Mouse (Mus musculus) 3134 (cell line): Measurements from ENCODE around the gene Hoxa3.

Source experiments
- DNase-seq: peaks from one replicate; pipeline ENCODE4 v3.0.0-alpha.2; 2011; ENCODE audit warnings: low spot score; ENCODE audit not compliant: insufficient read length; ENCODE audit errors: extremely low read depth

The Hoxa3 gene

DNA sequence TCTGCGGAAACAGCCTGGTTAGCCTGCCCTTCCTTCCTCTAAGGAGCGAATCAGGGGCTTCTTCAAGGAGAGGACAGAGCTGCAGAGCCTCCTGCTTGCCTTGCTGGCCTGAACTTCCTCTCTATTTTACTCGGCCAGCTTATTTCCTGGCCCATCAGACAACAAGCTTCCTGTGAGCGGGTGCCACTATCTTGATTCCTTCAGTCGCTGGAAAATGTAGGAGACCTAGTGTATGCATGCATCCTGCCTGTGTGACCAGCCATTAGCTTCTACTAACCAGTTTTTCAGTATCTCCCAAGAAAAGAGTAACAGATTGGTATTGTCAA lies 42.3 kb downstream of the Hoxa3 start:
- no peak for DNase-seq

DNA sequence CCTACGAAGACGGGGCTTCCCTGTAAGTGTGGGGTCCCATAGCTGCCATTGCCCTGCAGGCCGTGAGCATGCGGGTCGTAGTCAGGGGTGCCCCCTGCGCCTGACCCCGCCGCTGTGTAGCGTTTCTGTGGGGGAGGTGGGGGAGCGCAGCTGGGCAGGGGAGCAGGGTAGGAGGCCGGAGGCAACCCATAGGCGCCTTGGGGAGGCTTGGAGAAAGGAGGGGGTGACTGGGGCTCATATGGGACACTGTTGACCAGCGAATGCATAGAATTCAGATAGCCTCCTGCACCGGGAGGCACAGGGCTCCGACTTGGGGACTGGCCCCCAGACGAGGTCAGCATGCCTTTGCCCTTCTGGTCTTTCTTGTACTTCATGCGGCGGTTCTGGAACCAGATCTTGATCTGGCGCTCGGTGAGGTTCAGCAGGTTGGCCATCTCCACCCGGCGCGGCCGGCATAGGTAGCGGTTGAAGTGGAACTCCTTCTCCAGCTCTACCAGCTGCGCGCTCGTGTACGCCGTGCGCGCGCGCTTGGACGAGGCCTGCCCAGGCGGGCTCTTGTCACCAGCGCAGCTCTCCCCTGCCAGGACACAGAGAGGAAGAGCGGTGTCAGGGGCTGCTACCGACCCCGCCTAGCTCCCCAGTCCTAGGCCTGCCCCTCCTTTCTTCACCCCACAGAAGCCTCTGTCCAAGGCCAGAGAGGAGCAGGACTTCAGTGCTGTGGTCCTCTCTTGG lies 42.8 kb downstream of the Hoxa3 start:
- DNase-seq = no peak

DNA sequence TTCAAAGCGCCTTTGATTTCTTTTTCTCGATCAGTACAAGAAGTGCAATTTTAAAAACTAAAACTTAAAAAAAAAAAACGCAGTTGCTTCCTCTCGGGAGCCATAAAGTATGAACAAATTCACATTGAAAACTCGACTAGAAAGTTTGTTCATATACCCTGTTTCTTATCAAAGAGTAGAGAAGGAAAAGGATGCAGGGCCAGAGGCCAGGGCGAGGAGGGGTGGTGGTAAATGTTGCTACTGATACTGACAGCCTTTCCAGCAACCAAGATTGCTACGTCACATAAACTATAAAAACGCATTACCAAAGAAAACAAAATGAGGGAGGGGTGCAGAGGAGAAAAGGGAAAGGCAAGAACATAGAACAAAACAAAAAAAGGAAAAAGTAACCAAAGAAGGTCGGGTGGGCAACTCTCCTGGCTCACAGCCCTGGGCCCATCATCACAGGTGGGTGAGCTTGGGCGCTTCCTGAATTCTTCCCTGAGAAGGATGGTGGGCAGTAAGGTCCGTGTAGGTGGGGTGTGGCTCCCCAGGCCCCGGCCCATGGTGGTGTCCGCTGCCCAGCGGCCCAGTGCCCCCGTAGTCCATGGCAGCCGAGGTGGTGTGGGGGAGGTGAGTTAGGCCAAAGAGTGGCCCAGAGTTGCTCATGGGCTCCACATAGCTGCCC lies 43.5 kb downstream of the Hoxa3 start:
- DNase-seq = no peak

DNA sequence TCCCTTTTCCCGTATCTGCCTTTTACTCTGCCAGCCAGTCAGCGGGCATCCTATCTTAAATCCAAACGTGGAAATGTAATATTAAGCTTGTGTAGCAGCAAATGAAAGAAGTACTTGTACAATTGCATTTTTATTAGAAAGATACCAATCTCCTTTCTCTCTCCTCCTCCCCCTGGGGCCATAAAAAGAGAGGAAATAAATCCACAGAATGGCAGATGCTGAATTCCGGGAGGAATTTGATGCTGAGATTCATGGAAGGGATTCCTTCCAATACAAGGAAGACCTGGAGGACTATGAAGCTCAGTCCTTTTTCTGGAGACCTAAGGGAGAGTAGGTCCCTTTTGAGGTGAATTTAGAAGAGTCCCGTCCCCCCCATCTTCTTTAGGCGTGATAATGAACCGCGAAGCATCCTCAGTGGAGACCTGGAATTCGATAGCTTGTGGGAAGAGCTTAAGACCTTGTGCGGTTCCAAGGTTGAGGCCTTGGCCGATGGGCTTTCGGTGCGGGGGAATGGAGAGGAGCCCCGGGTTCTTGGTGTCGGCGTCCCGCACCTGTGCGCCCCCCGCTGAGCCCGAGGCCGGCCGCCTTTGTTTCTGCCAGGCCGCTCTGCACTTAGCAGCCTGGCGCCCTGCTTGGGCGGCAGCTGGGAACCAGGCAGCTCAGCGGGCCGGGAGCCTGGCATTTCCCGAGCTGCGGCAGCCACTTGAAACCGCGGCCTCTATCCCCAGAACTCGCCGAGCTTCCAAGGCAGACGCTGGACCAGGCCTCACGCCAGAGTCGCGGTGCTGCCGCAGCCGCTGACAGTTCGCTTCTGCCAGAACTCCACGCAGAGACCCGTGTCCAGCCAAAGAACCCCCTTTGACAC lies 44.7 kb downstream of the Hoxa3 start:
- DNase-seq = no peak

DNA sequence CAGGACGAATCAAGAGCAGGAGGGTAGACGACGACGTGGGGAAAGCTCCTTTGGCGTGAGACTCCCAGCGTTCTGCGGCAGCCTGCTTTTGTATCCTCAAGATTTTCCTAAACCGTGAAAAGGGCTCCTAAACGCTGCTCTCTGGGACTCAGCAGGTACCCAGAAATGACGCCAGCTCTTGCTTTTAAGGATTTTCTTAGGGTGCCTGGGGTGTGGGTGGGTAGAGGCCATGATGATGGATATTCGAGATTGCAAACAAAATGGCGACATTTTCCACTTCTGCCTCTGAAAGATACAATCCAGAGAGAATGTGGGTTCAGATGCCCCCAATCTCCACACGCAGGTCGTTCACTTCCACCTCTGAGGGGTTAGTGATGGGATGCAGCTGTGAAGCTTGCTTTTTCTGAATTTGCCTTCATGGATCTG lies 45.4 kb downstream of the Hoxa3 start:
- DNase-seq = no peak

DNA sequence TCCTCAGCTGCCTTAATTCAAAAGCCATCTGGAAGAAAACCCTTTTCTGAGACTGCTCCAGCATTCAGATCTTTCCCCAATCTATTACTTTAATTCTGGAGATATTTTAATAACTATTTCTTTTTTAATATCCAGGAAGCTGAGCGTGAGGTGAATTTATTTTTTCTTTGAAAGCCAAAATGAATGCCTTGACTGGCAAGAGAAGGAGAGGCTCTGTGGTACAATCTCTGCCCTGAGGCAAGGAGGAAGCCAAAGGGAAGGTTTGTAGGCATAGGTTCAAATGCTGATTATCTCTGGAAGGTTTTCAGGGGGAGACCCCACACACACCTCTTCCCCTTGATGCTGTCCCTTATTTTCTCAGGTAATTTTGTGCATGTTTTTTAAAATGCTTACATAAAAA lies 46.0 kb downstream of the Hoxa3 start:
- no peak for DNase-seq

DNA sequence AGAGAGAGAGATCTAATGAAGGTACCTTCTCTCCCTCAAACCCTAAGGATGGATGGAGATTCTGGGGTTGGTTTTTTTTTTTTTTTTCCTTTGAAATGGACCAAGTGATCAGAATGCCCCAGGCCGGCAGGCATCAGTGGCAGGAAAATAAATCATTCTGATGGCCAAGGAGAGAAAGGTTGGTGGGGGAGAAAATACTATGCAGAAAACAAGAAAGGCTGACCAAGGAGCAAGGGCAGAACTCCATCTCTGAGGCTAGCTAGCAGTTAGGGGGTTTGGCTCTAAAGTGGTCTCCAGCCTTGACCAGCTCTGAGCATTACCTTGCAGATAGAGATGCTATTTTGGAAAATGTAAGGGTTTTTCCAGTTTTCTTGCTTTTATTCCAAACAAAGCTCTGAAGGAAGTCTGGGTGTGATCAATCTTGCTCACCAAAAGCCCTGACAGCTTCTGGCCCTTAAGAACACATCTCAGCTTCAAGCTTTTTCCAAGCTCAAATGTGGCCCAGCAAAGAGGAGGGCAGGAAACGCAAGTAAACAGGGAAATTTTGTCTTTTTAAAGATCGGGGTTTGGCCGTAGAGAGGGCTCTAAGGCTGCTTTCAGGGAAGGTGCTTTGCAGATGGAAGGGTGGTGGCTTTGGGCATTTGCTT lies 46.6 kb downstream of the Hoxa3 start:
- no peak for DNase-seq

DNA sequence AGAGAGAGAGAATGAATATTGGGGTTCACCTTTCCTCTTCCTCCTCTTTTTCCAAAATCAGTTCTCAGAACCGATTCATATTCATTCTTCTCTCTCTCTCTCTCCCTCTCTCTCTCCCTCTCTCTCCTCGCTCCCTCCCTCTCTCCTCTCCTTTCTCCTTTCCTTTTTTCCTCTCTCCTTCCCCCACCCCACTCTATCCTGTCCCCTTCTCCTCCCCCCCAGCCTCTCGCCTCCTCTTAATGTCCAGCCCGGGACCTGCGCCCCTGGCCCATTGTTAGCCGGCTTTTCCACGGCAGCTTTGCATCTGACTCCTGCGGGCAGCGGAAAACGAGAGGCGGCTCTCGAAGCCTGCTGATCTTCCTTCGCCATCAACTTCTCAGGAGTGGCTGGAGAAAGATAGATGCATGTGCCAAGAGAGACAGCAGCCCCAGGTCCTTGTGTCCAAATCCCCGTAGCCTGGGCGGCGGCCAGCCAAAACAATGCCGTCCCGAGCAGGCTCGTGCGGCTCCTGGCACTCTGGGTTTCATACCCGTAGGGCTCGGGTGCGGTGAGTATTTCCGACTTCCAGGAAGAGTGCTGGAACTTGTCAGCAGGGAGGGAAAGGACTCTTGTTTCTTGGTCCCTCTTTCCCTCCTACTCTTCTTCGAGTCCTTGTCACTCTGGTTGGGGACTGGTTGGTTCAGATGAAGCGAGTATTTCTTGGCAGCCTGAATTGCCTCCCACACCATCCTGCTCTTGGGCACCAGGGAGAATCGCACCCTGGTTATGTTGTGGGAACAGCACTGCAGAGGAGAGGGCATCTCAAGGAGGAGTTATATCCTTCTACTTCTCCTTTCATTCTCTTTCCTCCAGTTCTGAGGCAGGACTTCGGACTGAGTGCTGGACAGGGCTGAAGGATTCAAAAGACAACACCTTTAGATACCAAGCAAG lies 47.4 kb downstream of the Hoxa3 start:
- no peak for DNase-seq

DNA sequence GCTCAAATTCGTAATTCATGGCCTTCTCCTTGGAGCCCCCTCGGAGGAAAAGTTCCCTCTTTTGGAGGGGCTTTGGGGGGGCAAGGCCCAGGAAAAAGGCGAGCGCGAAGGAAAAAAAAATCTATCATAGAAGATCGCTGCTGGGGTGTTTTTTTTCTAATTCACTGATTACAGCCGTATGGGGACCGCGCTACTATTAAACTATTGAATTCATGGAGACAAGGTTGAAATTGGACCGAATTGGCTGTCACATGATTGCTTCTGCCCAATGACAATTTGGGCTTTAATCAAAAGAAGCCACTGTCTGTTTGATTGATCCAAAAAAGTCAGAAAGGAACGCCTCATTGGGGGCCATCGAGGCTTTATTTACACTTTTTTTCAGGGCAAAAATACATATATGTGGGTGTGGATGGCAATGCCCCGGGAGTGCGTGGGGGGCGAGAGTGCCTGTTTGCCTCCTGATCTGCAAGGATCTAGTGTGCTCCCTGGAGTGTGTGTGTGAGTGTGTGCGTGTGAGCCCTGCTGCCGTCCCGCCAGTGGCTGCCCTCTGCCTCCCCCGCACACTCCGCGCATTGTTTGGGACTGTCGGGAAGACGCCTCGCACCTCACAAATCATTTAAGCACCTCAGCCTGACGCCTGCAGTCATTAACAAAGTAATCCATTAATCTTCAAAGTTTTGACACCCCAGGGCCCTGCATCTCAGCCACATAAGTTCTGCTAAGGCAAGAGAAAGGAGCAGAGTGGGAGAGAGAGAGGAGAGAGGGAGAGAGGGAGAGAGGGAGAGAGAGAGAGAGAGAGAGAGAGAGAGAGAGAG lies 48.3 kb downstream of the Hoxa3 start, which contains the start of gene Hoxa2:
TSS of gene Hoxa2 (minus strand) at position 206 of the 815 bp plus-strand sequence.
- no peak for DNase-seq

DNA sequence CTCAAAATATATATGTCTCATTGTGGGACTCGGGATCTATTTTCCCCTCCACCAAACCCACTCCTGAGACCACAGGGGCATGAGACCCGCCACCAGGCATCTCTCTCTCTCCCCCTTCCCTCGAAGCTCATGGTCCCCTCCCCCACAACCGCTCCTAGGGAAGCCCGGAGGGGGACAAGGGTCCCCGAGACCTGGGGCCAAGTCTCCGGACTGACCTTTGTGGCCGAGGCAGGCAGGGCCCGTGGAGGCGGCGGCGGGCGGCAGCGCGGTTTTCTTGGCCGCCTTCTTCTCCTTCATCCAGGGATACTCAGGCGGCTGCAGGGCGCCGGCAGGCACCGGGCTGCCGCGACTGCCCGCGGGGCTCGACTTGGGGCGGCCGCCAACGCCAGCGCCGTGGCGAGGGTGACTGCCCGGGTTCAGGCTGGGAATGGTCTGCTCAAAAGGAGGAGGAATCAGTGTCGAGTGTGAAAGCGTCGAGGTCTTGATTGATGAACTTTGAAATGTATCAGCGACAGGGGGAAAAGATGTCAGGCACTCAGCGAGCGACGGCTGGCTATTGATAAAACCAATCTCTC lies 49.0 kb downstream of the Hoxa3 start:
- no peak for DNase-seq

DNA sequence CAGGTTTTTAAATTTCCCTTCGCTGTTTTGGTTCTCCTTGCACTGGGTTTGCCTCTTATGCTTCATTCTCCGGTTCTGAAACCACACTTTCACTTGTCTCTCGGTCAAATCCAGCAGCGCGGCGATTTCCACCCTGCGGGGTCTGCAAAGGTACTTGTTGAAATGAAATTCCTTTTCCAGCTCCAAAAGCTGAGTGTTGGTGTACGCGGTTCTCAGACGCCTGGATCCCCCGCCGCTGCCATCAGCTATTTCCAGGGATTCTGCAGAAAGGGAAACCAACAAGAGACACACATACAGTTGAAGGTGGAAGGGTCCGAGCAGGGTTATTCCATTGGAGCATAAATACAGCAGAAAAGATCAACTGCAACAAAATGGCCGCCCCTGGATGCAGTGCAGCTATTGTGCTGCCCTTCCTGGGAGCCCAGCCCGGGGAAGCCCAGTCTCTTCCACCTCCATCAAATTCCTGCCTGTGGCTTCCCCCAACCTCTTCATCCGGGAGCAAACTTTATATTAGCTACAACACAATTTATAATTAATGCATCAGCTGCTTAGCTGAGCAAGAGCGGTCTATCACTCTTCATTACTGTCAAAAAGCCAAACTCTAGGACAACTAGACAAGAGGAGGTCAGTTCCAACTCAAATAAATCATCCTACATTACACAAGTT lies 49.6 kb downstream of the Hoxa3 start:
- DNase-seq = no peak

DNA sequence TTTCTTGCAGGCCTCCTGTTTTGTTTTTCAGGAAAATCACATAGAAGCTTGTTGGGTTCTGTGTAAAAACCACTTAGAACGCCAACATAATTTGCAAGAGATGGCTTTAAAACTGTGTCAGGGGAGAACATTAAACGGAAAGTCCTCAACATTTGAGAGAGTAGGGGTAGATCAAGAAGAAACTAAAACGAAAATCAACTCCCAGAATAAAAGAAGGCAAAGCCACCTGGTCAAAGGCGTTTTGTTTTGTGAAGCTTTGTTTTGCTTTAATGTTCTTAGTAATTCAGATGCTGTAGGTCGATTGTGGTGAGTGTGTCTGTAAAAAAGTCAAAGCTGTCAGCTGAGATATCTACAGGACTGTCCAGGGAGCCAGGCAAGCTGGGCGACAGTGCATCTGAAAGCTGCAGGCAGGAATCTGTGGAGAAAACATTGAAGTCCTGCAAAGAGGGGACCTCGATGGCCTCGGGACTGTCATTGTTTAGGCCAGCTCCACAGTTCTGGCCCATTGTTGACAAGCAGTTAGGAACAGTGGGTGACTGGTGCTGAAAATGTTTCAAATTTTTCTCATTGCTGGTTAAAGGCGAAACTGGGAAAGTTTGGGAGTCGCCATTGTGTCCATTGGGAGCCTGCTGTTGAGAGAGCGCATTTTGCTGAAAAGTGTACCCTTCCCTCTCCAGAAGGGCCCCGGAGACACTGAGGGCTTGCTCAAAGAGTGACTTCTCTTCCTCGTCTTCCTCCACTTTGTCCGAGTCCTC lies 50.3 kb downstream of the Hoxa3 start:
- DNase-seq = no peak

DNA sequence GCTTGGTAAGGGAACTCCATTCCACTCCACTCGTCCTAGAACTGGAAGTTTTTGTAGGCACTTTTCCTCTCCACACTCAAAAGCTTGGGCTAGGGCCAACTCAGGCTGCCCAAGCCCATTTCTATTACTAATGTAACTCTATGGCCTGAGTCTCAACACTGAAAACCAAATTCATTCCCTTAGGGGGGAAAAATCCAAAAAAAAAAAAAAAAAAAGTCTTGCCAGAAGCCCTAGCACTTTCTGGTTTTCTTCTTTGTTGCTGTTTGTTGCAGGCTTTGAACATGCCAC lies 51.1 kb downstream of the Hoxa3 start:
- no peak for DNase-seq

DNA sequence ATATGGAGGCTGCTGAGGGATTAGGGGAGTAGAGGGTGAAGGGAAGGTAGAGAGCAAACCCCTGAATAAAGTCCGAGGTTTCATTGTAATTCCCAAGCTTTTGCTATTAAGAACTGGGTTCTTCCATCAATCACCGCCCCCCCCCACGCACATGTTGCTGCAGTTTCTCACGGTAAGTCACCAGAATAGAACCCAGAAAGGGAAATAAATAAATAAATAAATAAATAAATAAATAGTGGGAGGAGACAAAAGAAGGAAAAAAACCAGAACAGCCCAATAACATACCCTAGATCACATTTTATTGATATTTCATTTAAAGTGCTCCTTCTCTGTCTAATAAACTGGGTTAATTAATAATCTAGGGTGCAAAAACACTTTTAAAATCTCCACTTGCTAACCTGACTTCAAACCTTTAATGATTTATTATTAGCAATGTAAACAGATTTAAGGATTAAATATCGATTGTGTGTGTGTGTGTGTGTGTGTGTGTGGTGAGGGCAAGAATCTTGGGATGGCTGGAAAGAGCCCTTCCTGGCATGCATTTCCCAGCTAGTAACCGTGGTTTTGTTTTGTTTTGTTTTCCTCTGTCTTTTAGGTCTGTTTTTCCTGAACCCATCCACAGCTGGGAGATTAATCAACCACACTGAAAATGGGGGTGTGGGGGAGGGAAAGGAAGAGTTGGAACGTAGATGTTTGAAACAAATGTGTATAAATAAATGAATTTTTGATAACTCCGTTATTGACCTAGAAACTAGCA lies 51.6 kb downstream of the Hoxa3 start:
- DNase-seq = no peak

DNA sequence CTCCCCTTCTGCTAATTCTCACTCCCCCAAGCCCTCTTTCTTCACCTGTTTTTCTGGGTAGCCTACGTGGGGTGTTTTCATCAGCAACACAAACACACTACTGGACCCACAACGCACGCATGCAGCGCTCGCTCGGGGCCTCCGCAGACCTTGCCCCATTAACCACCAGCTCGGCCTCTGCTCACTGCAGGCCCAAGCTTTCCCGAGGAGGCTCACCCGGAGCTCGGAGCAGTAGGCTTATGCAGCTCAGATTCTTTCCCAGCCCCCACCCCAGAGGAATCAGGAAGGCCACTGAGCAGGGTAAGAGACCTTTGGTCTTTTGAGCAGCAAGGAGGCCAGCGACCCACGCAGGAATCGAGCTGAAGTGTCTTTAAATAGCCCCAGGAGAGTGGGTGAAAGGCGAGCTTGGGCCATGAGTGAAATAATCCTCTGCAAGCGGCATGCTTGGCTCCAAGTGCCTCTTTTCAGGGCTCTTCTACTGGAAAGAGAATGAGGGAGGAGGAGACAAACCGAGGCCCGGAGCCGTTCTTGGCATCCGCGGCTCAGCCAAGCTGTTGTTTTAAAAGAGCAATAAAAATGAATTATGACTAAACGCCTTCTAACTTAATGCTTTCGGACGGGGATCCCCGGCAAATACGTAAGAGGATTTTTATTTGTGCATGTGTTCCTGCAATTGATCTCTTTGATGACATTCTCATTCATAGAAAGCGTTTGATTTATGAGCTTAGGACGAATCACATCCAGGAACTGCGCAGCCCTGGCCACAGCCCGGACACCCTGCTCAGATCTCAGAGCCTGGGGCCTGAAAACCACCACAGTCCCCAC lies 52.4 kb downstream of the Hoxa3 start:
- peak; percentile 50 for DNase-seq

DNA sequence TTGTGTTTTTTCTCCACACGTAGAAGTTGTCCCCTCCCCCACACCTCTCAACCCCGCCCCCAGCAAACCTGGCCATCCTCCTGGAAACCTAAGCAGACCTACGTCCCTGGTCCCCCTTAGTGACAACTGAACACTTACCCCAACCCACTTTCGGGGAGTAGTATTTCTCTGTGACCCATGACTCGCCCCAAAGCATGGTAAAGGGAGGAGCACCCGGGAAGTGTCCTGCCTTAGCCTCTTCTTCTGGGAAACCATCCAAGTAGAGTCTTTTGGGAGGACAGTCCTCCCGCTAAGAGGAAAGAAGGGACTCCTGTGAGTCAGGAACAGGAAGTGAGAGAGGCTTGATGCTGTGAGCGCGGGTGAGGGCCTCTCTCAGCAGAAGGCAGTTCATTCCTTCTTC lies 53.2 kb downstream of the Hoxa3 start:
- peak; percentile 67 for DNase-seq
